Mouse (Mus musculus) midbrain, embryonic 10.5 days (tissue): ENCODE measurements around the gene Plxna4. TPM values are rescaled to one million over a fixed set of nuclear protein-coding genes. Genes with fewer than 3 reads are reported as not detected.

Experiments
- DNase-seq: peaks from one replicate; pipeline ENCODE4 v3.0.0-alpha.2; 2017; ENCODE audit warnings: low spot score
- H3K27ac ChIP-seq: fragments of 300-500 bp; sonication (generic); replicated peaks from 2 replicates; pipeline ENCODE4 v1.5.1; 2016; ENCODE audit warnings: mild to moderate bottlenecking
- H3K27me3 ChIP-seq: fragments of 300-500 bp; sonication (generic); 2 replicates; pipeline ENCODE4 v1.6.1; 2016; ENCODE audit warnings: low read depth, mild to moderate bottlenecking; ENCODE audit not compliant: poor library complexity, severe bottlenecking
- H3K36me3 ChIP-seq: fragments of 300-500 bp; sonication (generic); 2 replicates; pipeline ENCODE4 v1.6.1; 2016; ENCODE audit warnings: mild to moderate bottlenecking, moderate library complexity
- H3K4me1 ChIP-seq: fragments of 300-500 bp; sonication (generic); 2 replicates; pipeline ENCODE4 v1.6.1; 2016
- H3K4me3 ChIP-seq: fragments of 300-500 bp; sonication (generic); 2 replicates; pipeline ENCODE4 v1.5.1; 2016; ENCODE audit warnings: mild to moderate bottlenecking, moderate library complexity
- H3K9me3 ChIP-seq: fragments of 300-500 bp; sonication (generic); replicated peaks from 2 replicates; pipeline ENCODE4 v1.6.1; 2016; ENCODE audit warnings: mild to moderate bottlenecking
- WGBS: fragments of 180-500 bp; shearing (Covaris S2); methylation state at CpG from one replicate; pipeline ENCODE4 v1.1.7; 2016; 5-methylcytosine and 5-hydroxymethylcytosine counted together
- polyA plus RNA-seq: library from polyadenylated mRNA; unstranded; fragments of >200 nt; fragmentation: Nextera tagmentation; extraction: Ambion mirVana; gene quantifications from 2 replicates; pipeline ENCODE4 v1.2.1, GENCODE M21; 2016

Gene Plxna4
- polyA plus RNA-seq, 1 experiment from 2014 or later = 1.2 TPM

- H3K4me1 ChIP-seq = no peaks in the 10 kb centered on the region
- no peak overlapping the region for H3K4me3 ChIP-seq
- H3K36me3 ChIP-seq = no peaks in the 10 kb centered on the region
- DNase-seq = no peak
- H3K27me3 ChIP-seq = no peaks in the 10 kb centered on the region
- no peak overlapping the region for H3K27ac ChIP-seq
- no peaks in the 10 kb centered on the region for H3K9me3 ChIP-seq
- WGBS = 83% methylated on average over 6 of the region's 6 CpGs
These were observed 461.1 kb downstream of the Plxna4 start for GRCm38 (mm10) chr6:32126914-32127313.

DNA sequence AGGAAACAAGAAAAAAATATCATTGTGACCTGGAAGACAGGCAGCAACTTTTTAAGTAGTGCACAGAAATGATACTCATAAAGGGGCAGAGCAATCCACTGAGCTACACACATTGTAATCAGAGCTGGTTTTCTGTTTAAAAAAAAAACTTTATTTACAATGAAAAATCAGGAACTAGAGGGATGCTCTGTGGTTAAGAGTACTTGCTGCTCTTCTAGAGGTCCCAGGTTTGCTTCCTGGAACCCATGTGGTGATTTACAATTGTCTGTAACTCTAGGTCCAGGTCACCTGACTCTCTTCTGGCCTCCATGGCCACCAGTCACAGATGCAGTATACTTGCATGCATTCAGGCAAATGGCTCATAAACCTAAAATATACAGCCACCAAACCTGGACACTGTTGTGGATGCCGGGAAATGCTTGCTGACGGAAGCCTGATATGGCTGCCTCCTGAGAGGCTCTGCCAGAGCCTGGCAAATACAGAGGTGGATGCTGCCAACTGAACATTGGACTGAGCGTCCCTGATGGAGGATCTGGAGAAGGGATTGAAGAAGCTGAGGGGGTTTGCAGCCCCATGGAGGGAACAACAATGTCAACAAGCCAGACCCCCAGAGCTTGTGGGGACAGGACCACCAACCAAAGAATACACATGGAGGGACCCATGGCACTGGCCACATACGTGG, 465.3 kb downstream of the Plxna4 start:
- no peaks in the 10 kb centered on the region for H3K36me3 ChIP-seq
- no peaks in the 10 kb centered on the region for H3K4me1 ChIP-seq
- H3K4me3 ChIP-seq = no peak overlapping the region
- H3K27ac ChIP-seq = no peak overlapping the region
- WGBS = 83% methylated on average over 4 of the region's 4 CpGs
- H3K9me3 ChIP-seq = no peaks in the 10 kb centered on the region
- DNase-seq = no peak
- no peaks in the 10 kb centered on the region for H3K27me3 ChIP-seq

DNA sequence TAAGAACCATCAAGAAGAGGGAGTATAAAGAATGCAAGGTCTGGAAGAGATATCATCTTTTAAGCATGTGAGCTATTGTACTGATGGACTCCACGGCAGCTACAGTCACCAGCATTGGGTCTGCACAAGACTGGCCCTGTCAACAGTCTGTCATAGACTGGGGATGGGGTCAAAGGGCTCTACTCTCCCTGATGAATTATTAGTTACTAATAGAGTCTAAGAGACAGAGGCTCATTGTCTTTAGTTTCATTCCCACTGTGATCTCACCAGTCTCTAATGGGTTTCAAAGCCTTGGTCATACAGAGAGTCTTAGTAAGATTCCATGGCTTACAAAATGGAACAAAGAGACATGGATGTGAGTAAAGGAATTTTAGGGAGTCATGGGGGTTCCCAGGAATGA, 467.1 kb downstream of the Plxna4 start:
- Histone ChIP-seq H3K36me3 (no peaks in the 10 kb centered on the region), H3K9me3 (no peaks in the 10 kb centered on the region), H3K27ac (no peak overlapping the region), H3K27me3 (no peaks in the 10 kb centered on the region), H3K4me3 (no peak overlapping the region), H3K4me1 (no peaks in the 10 kb centered on the region)
- no peak for DNase-seq
- 62% methylated on average over 1 of the region's 1 CpGs for WGBS

DNA sequence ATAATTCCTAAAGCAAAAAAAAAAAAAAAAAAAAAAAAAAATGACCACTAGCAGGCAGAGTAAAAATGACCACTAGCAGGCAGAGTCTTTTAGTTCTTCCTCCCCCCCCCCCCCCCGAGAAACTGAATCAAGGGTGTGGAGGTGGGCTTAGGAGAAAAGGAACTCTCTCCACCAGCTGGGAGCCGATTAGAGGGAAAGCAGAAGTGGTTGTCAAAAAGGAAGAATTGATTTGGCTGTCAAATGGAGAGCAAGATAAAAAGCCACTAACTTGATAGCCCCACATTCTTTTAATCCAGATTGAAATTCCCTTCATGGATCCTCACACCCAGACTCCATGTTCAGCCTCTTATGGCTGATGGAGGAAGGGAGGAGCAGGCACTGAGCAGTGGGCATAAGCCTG, 478.8 kb downstream of the Plxna4 start:
- Histone ChIP-seq H3K4me1 (peaks cover 10% of the 10 kb centered on the region), H3K27ac (no peak overlapping the region), H3K27me3 (no peaks in the 10 kb centered on the region), H3K4me3 (no peak overlapping the region), H3K9me3 (no peaks in the 10 kb centered on the region), H3K36me3 (no peaks in the 10 kb centered on the region)
- no peak for DNase-seq
- 59% methylated on average over 2 of the region's 2 CpGs for WGBS

GRCm38 (mm10) chr6:32105547-32106275, 482.3 kb downstream of the Plxna4 start:
- no peak overlapping the region for H3K4me3 ChIP-seq
- no peak overlapping the region for H3K27ac ChIP-seq
- H3K4me1 ChIP-seq = peaks cover 3% of the 10 kb centered on the region; the same call in 1 of the 2 replicates
- no peaks in the 10 kb centered on the region for H3K36me3 ChIP-seq
- DNase-seq = no peak
- H3K9me3 ChIP-seq = no peaks in the 10 kb centered on the region
- WGBS = 64% methylated on average over 9 of the region's 9 CpGs
- H3K27me3 ChIP-seq = no peaks in the 10 kb centered on the region
